Mouse (Mus musculus) small intestine, adult 2 months (tissue): ENCODE measurements at regions not wholly inside any gene's neighbourhood (a gene's known extent, or its start where the extent isn't known, plus 50 kb on each side); places are given as distances from the start of the nearest gene placed in this dataset.

Experiments used
- H3K27ac ChIP-seq: fragments of 200-500 bp; 2 replicates; pipeline ENCODE4 v1.5.1; 2012; ENCODE audit warnings: low read depth, low read length, control low read depth, inconsistent platforms; ENCODE audit not compliant: insufficient read depth
- H3K27me3 ChIP-seq: fragments of 200-500 bp; 2 replicates; pipeline ENCODE4 v1.6.1; 2012; ENCODE audit warnings: mild to moderate bottlenecking, moderate library complexity, low read length, inconsistent platforms; ENCODE audit not compliant: control insufficient read depth, insufficient read depth
- H3K36me3 ChIP-seq: fragments of 200-500 bp; 2 replicates; pipeline ENCODE4 v1.6.1; 2012; ENCODE audit warnings: mild to moderate bottlenecking, low read length, control low read depth, inconsistent platforms; ENCODE audit not compliant: control insufficient read depth, insufficient read depth
- H3K4me1 ChIP-seq: fragments of 200-500 bp; 2 replicates; pipeline ENCODE4 v1.6.1; 2012; ENCODE audit warnings: low read length, inconsistent platforms, mixed read lengths; ENCODE audit not compliant: control insufficient read depth, insufficient read depth, insufficient read length
- H3K4me3 ChIP-seq: fragments of 200-500 bp; 2 replicates; pipeline ENCODE4 v1.5.1; 2012; ENCODE audit warnings: low read depth, mild to moderate bottlenecking, control low read depth, inconsistent platforms, low read length, moderate library complexity
- CTCF ChIP-seq: fragments of 200-500 bp; IDR thresholded peaks from 2 replicates; pipeline ENCODE4 v1.5.1; 2012; ENCODE audit warnings: low read depth, mild to moderate bottlenecking, control low read depth, inconsistent platforms, low read length, moderate library complexity, mixed read lengths; ENCODE audit not compliant: insufficient replicate concordance, insufficient read length; ENCODE audit errors: extremely low read depth
- POLR2A ChIP-seq: fragments of 200-500 bp; IDR thresholded peaks from 2 replicates; pipeline ENCODE4 v1.6.1; 2012; ENCODE audit warnings: low read depth, mild to moderate bottlenecking, control low read depth, inconsistent platforms, low read length, moderate library complexity
- WGBS: fragments of 180-500 bp; shearing (Covaris S2); methylation state at CpG from one replicate; pipeline ENCODE4 v1.1.7; 2018; 5-methylcytosine and 5-hydroxymethylcytosine counted together

GRCm38 (mm10) chr6:67139012-67139375 is 99.0 kb upstream of the Serbp1 start:
- Histone ChIP-seq H3K27me3 (no peaks in the 10 kb centered on the region), H3K36me3 (no peaks in the 10 kb centered on the region), H3K4me3 (no peak overlapping the region), H3K27ac (peak overlapping the region; percentile 96), H3K4me1 (peaks cover 52% of the 10 kb centered on the region)
- TF ChIP-seq POLR2A, result no peak
- TF ChIP-seq CTCF, result no peak
- WGBS, result 65% methylated on average over 3 of the region's 3 CpGs

DNA sequence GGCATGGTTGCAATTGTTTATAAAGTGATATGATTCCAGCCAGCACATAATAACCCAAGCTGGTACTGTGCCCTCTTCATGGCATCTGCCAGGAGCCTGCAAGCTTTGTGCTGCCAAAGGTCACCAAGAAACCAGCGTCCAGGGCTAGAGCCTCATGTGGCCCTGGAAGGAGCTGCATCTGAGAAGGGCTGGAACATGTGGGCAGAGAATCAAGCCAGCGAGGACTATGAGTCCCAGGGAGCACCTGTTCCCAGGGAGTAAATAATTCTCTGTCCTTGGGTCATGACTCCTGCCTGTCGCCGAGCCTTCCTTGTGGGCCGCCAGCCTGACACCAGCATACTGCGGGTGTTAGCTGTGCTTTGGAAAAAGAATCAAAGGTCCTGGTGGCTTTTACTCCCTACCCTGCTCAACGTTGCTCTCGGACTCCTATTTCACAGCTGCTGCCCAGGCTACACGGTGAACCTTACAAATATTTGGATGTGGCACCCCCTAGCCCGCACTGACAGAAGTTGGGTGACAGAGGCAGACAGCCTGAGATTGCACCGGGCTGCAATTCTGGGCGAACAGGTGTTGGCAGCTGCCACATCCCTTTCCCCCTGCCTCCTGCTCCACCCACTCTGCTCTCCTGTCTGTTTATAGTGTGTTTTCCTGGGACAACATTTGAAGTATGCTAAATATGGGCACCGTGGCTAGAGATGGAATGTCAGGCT is 99.5 kb upstream of the Serbp1 start:
- Histone ChIP-seq H3K27me3 (no peaks in the 10 kb centered on the region), H3K36me3 (no peaks in the 10 kb centered on the region), H3K4me3 (no peak overlapping the region), H3K27ac (peak overlapping the region; percentile 96), H3K4me1 (peaks cover 48% of the 10 kb centered on the region)
- TF ChIP-seq CTCF, result peak; percentile 31; the same call in 1 of the 2 replicates
- no peak for TF ChIP-seq POLR2A
- WGBS, result 21% methylated on average over 13 of the region's 13 CpGs

GRCm38 (mm10) chr6:67137482-67137881 is 100.2 kb upstream of the Gadd45a start:
- H3K36me3 ChIP-seq, result no peaks in the 10 kb centered on the region
- H3K4me1 ChIP-seq, result peaks cover 46% of the 10 kb centered on the region
- H3K4me3 ChIP-seq, result no peak overlapping the region
- H3K27ac ChIP-seq, result peak overlapping the region; percentile 96
- WGBS, result 27% methylated on average over 4 of the region's 4 CpGs
- no peaks in the 10 kb centered on the region for H3K27me3 ChIP-seq
- TF ChIP-seq POLR2A (no peak), CTCF (no peak)

DNA sequence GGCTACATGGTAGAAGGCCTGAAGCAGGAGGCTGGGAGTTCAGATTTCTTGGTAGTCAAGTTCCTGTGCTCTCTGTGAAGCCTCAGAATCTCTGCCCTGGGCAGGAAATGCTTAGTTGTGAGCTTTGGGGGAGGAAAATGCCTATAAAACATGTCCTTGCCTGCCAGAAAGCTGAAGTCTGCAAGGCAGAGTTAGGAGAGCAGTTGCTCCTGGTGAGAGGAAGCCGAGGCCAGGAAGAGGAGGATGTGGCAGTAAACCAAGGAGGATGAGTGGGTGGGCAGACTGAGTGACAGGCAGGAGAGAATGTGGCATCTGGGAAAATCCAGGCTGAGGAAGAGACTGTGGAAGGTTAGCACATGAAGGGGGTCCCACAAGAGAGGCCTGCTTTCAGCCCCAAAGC is 97.7 kb upstream of the Gadd45a start:
- TF ChIP-seq CTCF, result no peak
- no peak overlapping the region for H3K27ac ChIP-seq
- WGBS, result 76% methylated on average over 1 of the region's 1 CpGs
- H3K4me3 ChIP-seq, result no peak overlapping the region
- H3K27me3 ChIP-seq, result no peaks in the 10 kb centered on the region
- peaks cover 30% of the 10 kb centered on the region for H3K4me1 ChIP-seq
- H3K36me3 ChIP-seq, result no peaks in the 10 kb centered on the region

DNA sequence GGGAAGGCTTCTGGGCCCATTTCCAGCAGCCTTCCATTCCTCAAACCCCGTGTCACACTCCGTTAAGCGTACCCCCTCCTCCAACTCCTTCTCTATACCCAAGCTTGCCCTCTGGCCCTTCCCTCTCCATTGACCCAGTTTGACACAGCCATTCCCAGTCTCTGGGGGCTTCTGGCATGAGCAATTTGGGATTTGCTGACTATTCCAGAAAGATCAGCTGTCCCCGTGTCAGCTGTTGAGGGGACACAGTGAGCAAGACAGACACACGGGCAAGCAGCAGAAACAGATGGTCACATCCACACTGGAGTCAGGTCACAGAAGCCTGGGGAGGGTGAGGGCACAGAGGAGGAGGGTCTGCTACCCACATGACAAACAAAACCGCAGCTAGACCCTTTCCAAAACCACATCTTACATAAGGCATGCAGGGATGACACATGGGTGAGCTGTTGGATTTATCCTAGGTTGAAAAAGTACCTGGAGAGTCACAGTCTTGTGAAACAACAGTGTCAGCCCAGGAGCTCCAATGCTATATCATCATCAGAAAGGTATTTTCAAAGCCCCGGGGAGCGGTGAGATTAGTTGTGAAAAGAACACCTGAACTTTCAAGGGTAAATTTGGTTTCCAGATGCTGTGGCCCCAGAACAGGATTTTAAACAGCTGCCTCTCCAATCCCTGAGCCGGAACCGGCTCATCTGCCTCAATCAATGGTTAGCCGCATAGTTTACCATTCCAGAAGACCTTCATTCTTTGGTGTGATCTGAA is 93.5 kb upstream of the Gadd45a start:
- H3K27ac ChIP-seq, result no peak overlapping the region
- H3K4me3 ChIP-seq, result no peak overlapping the region
- H3K4me1 ChIP-seq, result 0 out of 2 replicates have a peak, but pooled peaks cover under 1% of the 10 kb centered on the region
- no peaks in the 10 kb centered on the region for H3K36me3 ChIP-seq
- TF ChIP-seq CTCF, result no peak
- no peak for TF ChIP-seq POLR2A
- H3K27me3 ChIP-seq, result no peaks in the 10 kb centered on the region
- WGBS, result 87% methylated on average over 11 of the region's 11 CpGs

GRCm38 (mm10) chr6:67129626-67130025 is 92.4 kb upstream of the Gadd45a start:
- Histone ChIP-seq H3K27ac (no peak overlapping the region), H3K4me3 (no peak overlapping the region)
- WGBS, result 90% methylated on average over 10 of the region's 10 CpGs

More at GRCm38 (mm10) chr6:67129626-67130025, 92.4 kb upstream of the Gadd45a start:
- TF ChIP-seq CTCF (no peak), POLR2A (no peak)
- Histone ChIP-seq H3K27me3 (no peaks in the 10 kb centered on the region), H3K36me3 (no peaks in the 10 kb centered on the region), H3K4me1 (0 out of 2 replicates have a peak, but pooled peaks cover under 1% of the 10 kb centered on the region)
